Mouse (Mus musculus): ENCODE data around the gene Ubr1.

Ubr1 gene

DNA sequence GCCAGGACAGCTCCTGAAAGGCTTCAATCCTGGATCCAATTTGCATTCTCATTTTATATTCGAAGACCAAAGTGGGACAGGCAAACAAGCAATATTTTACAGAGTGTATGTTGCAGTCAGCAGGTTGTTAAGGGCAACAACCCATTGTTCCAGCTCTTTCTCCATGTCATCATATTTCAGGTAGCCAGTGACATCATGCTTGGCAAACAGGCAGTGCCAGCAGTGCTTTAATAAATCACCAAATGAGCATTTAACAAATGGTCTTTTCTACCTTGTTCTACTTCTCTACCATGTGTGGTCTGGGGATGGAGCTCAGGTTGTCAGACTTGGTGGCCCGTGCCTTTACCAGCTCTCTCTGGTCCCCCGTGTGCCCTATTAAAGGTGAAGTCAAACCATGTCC, 112.4 kb downstream of the Ubr1 start:
- in situ Hi-C loops (cut with MboI, MseI) = no loop called here

DNA sequence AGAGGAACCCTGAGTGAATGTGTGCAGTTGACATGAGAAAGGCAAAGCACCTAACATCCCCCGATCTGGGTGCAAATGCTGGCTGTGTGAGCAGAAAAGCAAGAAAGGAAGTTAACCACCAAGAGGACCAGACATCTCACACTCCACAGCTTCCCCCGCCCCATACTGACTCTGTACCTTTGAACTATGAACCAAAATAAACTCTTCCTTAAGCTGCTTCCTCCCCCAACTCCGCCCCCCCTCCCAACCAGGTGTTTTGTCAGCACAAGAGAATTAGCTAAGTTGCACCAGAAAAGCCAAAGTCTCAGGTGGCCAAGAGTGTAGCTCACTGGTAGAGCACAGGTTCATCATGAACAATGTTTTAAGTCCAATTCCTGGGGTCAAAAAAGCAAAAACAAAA, 117.4 kb downstream of the Ubr1 start:
- in situ Hi-C loops (cut with MboI, MseI) = no loop called here

DNA sequence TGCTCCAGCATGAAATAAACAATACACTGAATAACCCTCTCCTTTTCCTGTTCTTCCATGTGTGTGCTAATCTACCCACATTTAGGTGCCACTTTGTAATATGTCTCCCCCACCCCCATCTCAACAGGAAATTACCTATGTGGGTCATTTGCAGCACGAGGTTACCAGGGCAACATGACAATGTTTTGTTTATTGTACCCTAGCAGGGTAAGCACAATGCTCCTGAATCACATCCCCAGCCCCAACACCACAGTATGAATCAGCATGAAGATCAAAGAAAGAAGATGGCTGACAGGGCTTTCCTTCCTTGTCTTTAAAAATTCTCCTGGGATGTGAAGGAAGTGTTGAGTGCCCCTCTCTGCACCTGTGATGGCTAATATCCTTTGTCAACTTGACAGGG, 117.9 kb downstream of the Ubr1 start:
- in situ Hi-C loops (cut with MboI, MseI) = no loop called here

DNA sequence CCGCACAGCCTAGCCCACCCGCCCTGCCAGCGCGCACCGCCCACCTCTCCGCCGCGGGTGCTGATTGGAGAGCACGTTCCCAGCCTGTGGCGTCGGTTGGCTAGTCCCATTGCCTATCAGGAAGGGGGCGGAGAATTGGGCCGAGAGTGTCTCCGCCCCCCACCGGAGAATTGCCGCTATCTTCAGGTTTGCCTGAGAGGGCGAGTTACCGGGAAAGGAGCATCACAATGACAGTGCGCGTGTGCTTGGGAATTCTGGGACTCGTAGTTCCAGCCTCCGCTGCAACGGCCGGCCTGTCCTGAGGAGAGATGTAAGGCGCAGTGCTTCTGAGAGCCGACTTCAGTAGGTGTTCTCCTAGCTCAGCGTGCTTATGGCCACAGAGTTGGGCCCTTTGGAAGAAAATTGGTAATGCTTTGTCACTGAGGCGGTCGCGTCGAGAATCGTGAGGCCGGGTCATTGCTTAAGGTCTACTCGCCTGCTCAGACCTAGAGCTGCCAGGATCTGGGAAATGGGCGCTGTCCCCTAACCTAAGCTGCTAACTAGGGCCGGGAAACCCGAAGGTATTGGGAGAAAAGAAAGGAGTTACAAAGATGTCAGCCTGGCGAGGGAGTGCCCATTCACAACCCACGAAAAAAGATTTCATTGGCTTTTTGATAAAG, 120.0 kb downstream of the Ubr1 start, which contains the start of gene Ttbk2:
TSS of gene Ttbk2 (minus strand) at position 181 of the 659 bp plus-strand sequence.
- in situ Hi-C loops (cut with MboI, MseI) = no loop called here

DNA sequence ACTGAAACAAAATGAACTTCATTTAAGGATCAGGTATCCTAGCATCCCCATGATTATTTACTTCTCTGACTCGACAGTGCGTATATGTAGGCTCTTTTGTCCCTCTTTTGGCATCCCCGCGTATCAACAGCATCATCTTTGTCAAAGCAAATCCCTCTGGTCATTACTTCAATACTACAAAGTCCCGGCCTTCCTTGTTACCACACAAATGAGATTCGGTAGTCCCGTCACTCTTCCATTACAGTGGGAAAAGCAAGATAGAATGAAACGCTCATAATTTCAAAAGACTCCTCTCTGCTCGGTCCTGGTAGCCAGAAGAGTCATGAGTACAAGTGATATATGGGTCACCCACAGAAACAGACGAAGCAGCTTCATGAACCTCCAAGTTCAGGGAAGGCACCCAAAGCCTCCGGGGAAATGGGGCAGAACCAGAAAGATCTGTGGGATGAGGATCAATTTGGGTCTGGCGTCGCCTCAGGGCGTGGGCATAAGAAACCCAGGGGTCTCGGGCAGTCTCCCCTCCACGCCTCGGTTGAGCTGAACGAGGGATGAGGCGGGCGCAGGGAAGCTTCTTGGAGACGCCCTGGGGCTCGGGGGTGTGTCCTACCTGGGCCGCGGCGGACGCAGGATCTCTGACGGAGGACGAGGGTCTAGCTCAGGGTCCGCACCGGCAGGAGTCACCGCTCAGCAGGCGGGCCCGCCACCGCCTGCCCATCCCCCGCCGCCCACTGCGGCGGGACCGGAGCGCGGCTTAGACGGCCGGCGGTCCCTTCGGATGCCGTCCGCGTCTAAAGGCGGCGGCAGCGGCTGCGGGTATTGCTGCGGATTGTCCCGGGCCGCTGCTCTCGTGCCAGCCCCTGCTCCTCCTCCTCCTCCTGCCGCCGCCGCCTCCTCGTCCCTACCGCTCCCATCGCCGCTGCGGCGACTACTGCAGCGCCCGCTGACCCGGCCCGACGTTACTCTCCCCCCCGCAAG, 120.8 kb downstream of the Ubr1 start, which contains the start of gene Cdan1:
TSS of gene Cdan1 (minus strand) at position 680 of the 975 bp plus-strand sequence.
- in situ Hi-C loops (cut with MboI, MseI) = no loop called here

DNA sequence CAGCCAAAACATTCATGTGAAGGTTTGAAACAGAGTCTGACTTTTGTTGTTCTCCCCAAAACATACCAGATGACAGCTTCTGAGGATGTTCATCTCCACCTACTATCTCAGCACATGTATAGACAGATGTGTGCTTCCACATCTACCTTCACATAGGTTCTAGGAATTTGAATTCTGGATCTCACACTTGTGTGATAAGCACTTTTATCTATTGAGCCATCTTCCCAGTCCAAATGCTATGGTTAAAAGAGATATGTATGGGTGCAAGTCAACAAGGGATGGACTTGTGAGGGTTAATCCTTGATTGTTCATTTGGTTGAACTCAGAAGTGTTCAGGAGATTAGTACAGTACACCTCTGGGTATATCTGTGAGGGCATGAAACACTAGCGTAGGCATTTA, 125.2 kb downstream of the Ubr1 start:
- in situ Hi-C loops (cut with MboI, MseI) = no loop called here

DNA sequence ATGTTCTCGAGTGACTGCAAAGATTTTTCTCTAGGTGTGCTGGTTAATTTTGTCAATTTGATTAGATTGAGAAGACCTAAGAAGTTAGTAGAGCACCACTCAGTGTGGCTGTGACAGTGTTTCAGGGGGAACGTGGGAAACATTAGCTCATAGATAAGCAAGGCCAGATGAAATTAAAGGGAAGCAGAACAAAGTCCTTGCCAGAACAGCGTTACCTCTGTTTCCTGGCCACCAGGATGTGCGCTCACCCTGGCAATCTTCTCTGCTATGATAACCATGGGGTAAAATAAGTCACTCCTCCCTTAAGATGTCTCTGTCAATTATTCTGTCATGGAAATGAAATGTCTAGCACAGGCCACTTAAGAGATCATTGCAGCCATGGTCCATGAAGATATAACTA, 126.5 kb downstream of the Ubr1 start:
- in situ Hi-C loops (cut with MboI, MseI) = no loop called here

DNA sequence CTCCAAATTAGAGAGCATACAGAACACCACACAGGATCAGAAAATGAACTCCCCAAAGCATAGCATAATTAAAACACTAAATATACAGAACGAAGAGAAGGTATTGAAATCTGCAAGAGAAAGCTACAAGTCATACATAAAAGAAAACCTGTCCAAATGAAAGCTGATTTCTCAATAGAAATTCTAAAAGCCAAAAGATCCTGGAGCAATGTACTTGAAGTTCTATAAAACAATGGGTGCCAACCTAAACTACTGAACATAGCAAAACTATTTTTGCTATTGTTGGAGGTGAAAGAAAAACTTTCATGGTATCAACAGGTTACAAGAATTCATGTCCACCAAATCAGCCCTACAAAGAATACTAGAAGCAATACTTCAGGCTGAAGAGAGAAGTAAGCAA, 129.3 kb downstream of the Ubr1 start:
- in situ Hi-C loops (cut with MboI, MseI) = no loop called here

DNA sequence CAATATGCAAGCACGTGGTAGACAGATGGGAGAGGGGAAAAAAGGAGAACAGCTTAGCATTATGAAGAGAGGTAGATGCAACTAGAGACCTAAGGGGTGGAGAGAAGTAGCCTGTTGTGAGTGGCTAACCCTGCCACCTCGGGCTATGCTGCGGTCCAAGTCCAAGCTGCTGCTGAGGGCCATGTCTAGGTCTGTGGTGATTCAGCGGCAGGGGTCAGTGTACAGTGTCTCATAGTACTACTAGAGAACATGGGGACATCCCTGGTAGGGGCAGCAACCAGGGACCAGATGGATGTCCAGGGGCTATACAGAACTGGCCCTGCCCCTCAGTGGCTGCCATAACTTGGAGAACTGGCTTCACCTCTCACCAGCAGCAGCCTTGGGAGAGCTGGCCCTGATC, 135.3 kb downstream of the Ubr1 start:
- in situ Hi-C loops (cut with MboI, MseI) = no loop called here

DNA sequence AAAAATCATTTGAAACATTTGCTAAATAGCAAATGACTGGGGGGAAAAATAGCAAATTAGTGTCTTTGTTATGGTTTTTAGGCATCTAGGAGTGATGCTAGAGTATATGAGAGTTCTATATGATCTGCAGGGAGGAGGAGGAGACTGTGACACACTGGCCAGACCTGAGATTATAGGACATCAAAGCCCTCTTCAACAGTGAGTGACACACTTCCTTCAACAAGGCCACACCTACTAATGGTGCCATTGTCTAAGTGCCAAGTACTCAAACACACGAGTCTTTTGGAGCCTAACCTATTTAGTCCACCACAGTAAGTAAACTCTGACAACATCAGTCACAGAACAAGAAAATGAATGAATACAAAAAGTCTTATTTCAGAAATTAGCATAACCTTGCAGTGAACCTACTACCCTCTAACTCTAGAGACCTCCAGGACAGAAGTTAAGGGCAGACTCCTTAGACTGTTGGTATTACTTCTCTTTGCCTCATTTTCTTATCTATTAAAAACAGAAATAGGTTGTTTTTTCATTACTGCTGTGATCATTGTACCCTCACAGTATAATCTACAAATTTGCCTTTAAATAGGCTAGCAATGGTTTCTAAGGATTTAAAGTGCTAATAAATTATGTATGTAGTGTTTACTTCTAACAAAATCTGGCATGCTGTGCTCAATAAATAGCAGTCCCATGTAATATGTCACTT, 143.4 kb downstream of the Ubr1 start:
- in situ Hi-C loops (cut with MboI, MseI) = no loop called here

Data from T-helper 17 cell (primary cell).